Mouse (Mus musculus) testis, postnatal 14 days (tissue): Measurements from ENCODE around the gene Camk1g.

ENCODE experiments used
- DNase-seq: peaks from one replicate; pipeline ENCODE4 v3.0.0; 2021; ENCODE audit warnings: low spot score

The Camk1g gene

GRCm38 (mm10) chr1:193373906-193374413 is 3.9 kb upstream of the Camk1g start:
- DNase-seq, result no peak

GRCm38 (mm10) chr1:193369091-193369490 is 1.0 kb downstream of the Camk1g start:
- DNase-seq, result no peak

DNA sequence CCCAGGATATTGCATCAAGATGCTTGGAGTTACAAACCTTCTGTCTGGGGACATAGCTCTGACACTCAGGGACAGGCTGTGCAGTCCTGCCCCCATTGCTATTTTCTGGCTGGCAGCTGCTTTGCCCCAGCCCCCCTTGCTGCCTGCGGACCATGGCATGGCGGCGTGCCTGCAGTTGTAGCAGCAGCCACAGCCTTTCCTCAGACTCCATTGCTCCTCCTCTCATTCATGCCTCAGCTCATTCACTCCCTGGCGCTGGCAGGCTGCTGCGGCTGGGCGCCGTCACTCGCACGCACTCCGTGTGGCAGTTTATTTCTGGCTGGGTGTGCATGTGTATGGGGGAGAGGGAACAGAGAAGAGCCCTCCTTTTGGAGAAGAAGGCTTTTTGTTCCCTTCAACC is 2.0 kb downstream of the Camk1g start:
- no peak for DNase-seq

DNA sequence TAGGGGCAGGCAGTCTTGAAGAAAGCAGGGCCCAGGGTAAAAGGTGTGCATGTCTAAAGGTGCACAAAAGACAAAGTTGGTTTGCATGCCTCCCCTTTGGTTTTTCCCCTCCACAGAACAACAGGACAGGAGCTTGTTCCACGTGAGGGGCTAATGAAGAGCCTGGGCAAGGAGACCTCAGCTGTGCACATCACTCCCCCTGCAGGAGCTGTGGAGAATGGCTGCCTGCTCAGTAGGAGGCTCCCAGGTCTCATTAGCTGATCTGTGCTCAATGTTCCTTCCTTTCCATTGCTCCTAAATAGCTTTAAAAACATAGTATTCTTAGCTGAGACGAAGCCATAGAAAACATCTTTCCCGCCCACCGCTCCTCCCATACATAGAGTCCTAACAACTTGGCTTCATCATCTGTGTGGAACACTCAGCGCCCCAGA is 6.3 kb downstream of the Camk1g start:
- no peak for DNase-seq

- no peak for DNase-seq
These were observed 8.0 kb downstream of the Camk1g start for GRCm38 (mm10) chr1:193362078-193362477.

DNA sequence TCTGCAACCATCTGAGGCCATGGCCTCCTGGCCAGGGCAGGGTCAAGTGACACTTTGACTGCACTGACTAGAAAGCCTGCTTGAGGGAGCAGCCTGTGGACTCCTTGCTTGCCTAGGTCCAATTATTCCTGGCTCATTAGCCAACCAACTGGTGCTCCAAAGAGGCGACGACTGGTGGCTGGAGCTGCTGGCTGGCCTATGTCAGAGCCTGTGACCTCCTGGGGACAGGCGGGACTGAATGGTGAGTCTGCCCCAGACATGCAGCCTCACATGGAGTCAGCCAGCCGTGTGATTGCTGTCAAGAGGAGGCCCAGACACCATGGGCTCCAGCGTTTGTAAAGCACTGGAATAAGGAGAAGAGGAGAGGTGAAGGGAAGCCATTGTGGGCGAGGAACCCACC is 8.9 kb downstream of the Camk1g start:
- DNase-seq, result no peak

- DNase-seq, result no peak
These were observed 10.9 kb downstream of the Camk1g start for GRCm38 (mm10) chr1:193359199-193359598.

DNA sequence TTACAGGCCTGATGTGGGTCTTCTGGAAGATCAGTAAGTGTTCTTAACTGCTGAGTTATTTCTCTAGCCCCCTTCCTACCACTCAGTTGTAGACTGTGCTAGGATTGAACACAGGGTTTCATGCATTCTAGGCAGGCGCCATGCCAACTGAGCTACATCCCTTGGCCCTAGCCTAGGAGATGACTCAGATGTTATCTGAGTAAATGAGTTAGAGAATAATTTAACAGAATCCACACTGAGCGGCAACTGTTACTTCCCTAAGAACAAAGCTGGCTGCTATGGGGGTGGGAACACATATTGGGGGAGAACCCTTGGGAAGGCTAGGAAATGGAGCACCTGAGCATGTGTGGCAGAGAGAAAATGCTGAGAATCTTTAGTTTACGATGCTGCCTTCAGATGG is 18.5 kb downstream of the Camk1g start:
- no peak for DNase-seq

- DNase-seq, result no peak
These were observed 19.6 kb downstream of the Camk1g start for GRCm38 (mm10) chr1:193350546-193350801.

DNA sequence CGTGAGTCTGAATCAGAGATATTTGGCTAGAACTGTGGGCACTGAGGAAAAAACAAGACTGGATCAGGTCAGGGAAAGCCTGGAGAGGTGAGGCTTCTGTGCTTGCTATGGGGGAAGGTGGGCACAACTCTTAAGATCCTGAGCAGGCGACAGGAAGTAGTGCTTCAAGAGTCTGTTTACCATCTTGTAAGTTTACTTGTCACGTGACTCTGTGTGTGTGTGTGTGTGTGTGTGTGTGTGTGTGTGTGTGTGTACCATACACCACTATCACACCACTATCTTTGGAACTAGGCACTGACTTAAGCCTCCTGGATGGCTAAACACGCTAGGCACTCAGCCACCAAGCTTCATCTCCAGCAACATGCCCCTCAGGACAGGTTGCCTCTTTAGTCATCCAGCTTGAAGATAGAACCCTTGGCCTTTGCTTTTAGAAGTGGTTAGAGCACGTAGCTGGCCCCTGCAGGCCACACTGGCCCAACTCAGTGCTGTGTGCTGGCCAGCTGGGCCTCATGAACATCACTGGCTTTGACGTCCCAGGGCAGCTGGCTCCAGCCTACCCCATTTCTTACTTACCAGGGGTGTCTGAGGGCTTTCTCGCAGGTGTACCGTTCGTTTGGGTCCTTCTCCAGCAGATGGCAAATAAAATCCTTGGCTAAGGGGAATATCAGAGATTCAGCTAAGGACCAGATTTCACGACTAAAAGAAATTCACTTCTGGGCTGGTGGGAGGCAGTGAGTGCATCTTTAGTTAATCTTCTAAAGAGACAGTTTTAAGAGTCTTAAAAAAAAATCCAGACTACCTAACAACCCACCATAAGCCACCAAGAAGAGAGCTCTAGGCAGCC is 20.2 kb downstream of the Camk1g start:
- DNase-seq, result no peak

DNA sequence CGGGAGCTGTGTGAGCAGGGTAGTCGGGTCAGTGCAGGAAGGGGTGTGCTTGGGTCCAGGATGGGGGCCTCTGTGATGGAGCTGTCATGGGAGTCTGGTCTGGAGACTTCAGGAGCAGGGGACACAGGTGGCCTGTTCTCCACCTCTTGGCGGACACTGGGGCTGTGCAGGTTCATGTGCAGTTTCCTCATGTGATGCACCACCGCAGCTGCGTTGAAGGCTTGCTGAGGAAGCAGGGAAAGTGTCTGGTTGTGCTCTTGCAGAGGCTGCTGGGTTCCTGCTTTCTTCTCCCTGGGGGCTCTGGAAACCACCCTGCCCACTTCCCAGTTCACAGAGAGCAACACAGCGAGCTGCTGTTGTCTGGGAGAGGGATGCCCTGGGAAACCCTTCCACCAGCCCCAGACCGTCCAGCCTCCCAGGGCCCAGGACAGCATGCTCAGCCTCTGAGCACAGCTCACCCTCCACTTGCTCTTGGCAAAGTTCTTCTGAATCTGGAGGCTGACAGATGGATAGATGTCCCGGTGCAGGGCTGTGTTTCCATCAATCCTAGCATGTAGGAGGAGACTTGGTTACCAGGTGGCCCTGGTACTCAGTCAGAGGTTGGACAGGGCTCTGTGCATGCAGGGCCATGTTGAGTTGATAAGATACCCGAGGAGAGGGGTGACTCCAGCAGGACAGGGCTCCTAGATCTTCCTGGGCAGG is 21.7 kb downstream of the Camk1g start:
- DNase-seq, result no peak

- no peak for DNase-seq
These were observed 23.2 kb downstream of the Camk1g start for GRCm38 (mm10) chr1:193346908-193347307.

DNA sequence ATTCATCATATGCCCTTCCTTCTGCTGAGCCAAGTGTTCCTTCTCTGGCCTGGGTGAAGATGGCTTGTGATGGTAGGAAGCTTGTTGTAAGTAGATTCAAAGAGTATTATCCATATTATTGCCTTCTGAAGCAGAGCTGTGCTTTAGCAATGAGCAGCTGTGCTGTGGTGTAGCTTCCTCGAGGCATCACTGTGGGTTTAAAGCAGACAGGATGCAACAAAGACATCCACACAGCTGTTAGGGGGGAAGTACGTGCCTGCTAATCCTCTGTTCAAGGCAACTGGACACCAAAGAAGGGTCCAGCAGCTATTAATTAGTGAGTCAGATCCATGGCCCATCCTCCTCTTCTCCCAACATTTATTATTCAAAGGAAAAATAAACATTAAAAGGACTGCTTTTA is 25.1 kb downstream of the Camk1g start:
- DNase-seq, result no peak

- no peak for DNase-seq
These were observed 26.2 kb downstream of the Camk1g start for GRCm38 (mm10) chr1:193343853-193344252.

DNA sequence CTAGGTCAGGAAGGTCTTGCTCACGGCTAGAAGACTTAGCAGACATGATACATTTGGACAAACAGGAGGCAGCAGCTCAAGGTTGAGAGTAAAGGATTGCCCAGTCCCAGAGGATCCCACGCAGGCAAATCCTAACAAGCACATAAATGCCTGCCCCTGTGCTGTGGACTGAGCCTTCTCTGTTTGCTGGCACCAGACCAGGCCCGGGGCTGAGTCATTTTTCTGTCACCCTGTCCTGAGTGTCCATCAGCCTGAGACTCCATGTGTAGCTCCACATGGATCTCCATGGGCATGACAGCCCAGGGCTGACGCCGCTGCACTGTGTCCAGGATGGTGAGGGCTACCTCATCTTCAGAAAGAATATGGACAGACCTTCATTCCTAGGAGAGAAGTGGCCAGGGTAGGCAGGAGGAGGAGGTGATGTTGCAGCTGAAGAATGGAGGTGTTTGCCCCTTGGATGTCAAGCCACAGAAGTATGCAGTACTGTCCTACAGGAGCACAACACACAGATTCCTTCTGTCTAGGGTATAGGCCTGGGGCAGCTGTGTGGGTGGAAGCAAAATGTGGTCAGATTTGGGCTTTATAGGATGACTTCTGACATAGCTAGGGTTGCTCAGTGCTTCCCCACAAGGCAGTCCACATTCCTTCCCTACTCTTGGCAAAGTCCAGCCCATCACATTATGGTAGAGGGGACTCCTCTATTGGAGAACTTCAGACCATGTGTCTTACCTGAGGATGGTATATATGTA is 27.7 kb downstream of the Camk1g start:
- no peak for DNase-seq

DNA sequence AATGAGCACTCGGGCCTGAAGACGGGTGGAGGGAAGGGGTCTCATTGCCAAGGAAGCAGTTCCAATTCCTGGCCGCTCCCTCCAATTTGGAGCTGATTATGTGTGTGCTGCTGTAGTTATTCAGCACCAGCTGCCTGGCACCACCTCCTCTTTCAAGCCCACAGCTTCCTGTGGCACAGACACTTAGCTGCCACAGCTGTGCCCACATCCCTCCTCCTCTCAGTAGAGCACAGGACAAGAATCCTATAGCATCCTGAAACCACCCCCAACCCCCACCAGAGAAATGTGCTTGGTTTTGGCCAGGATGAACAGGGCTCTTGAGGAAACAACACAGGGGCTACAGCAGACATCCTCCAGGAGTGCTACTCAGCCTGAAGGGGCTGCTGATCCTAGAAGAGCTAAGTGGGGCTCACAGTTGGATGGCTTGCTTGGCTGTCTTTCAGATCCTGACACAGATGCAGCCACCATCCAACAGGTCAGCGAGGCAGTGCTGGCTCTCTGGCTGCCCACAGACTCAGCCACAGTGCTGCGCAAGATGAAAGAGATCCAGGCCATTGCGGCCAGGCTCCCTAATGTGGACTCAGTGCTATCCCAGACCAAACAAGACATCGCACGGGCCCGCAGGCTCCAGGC is 31.6 kb downstream of the Camk1g start:
- DNase-seq, result no peak

- DNase-seq, result no peak
These were observed 32.2 kb downstream of the Camk1g start for GRCm38 (mm10) chr1:193337787-193338310.

DNA sequence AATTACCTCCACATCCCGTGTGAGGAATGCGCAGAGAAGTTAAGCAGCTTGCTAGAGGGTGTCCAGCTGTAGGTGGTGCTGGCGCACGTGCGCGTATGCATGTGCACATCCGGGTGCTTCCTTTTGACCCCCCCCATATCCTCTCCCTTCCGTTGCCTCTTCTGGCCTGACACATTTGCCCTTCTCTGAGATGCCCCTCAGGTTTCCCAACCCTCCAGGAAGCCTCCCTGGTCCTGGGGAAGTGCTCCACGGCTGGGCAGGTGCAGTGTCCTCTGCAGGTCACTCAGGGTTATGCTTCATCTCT is 33.1 kb downstream of the Camk1g start:
- DNase-seq, result no peak

- no peak for DNase-seq
These were observed 33.7 kb downstream of the Camk1g start for GRCm38 (mm10) chr1:193336122-193337017.

DNA sequence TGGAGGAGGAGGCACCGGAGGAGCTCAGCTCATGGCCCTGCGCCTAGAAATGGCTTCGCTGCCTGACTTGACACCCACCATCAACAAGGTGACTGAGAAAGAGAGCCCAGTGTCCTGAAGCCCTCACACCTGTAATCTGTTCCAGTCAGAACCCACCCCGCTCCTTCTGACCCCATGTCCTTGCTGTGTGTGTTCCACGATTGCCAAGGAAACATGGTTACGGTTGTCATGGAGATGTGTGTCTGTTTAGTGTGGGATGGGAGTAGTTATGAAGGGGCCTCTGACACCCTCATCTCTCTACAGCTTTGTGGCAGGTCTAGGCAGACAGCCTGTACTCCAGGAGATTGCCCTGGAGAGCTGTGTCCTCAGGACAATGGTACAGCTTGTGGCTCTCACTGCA is 35.6 kb downstream of the Camk1g start:
- no peak for DNase-seq

GRCm38 (mm10) chr1:193333776-193334175 is 36.3 kb downstream of the Camk1g start:
- DNase-seq, result no peak
